Mouse (Mus musculus) neural tube, embryonic 11.5 days (tissue): ENCODE results near the gene Sell. TPM values are rescaled to one million over a fixed set of nuclear protein-coding genes. Genes with fewer than 3 reads are reported as not detected.

Experiments
- ATAC-seq: fragments of 200-750 bp; cut with Nextera tagmentation; 2 replicates; pipeline ENCODE4 v1.8.0; 2017; ENCODE audit warnings: moderate number of reproducible peaks, mild to moderate bottlenecking, moderate TSS enrichment, moderate library complexity; ENCODE audit not compliant: insufficient read depth, low FRiP score, low TSS enrichment
- DNase-seq: peaks from one replicate; pipeline ENCODE4 v3.0.0-alpha.2; 2015; ENCODE audit warnings: low spot score
- H3K27ac ChIP-seq: fragments of 300-500 bp; sonication (generic); 2 replicates; pipeline ENCODE4 v1.5.1; 2014; ENCODE audit warnings: low read depth, mild to moderate bottlenecking, low read length
- H3K27me3 ChIP-seq: fragments of 300-500 bp; sonication (generic); 2 replicates; pipeline ENCODE4 v1.6.1; 2014; ENCODE audit warnings: mild to moderate bottlenecking, low read length, mixed read lengths; ENCODE audit not compliant: control insufficient read depth, insufficient read depth
- H3K36me3 ChIP-seq: fragments of 300-500 bp; sonication (generic); 2 replicates; pipeline ENCODE4 v1.6.1; 2014; ENCODE audit warnings: mild to moderate bottlenecking, low read length, moderate library complexity, mixed read lengths; ENCODE audit not compliant: control insufficient read depth, insufficient read depth
- H3K4me1 ChIP-seq: fragments of 300-500 bp; sonication (generic); 2 replicates; pipeline ENCODE4 v1.6.1; 2014; ENCODE audit warnings: low read length, mixed read lengths; ENCODE audit not compliant: control insufficient read depth, insufficient read depth
- H3K4me2 ChIP-seq: fragments of 300-500 bp; sonication (generic); 2 replicates; pipeline ENCODE4 v1.6.1; 2014; ENCODE audit warnings: low read depth, mild to moderate bottlenecking, moderate library complexity
- H3K4me3 ChIP-seq: fragments of 300-500 bp; sonication (generic); 2 replicates; pipeline ENCODE4 v1.5.1; 2014; ENCODE audit warnings: low read depth, low read length
- H3K9ac ChIP-seq: fragments of 300-500 bp; sonication (generic); 2 replicates; pipeline ENCODE4 v1.6.1; 2014; ENCODE audit warnings: mild to moderate bottlenecking, low read length
- H3K9me3 ChIP-seq: fragments of 300-500 bp; sonication (generic); 2 replicates; pipeline ENCODE4 v1.6.1; 2016; ENCODE audit warnings: low read length; ENCODE audit not compliant: control insufficient read depth
- WGBS: fragments of 180-500 bp; shearing (Covaris S2); extraction: QIAGEN DNeasy Blood & Tissue Kit; methylation state at CpG from one replicate; pipeline ENCODE4 v1.1.7; 2014; 5-methylcytosine and 5-hydroxymethylcytosine counted together
- polyA plus RNA-seq: library from polyadenylated mRNA; unstranded; fragments of >200 nt; fragmentation: Nextera tagmentation; extraction: Ambion mirVana; gene quantifications from 2 replicates; pipeline ENCODE4 v1.2.1, GENCODE M21; 2014

Gene Sell
- polyA plus RNA-seq, 1 experiment from 2014 or later: not detected

GRCm38 (mm10) chr1:164043549-164043948 is 18.2 kb upstream of the Sell start:
- Histone ChIP-seq H3K36me3 (no peaks in the 10 kb centered on the region), H3K9ac (no peak overlapping the region), H3K27ac (no peak overlapping the region), H3K9me3 (no peaks in the 10 kb centered on the region), H3K27me3 (no peaks in the 10 kb centered on the region), H3K4me1 (no peaks in the 10 kb centered on the region), H3K4me2 (no peak overlapping the region), H3K4me3 (no peak overlapping the region)
- DNase-seq (no peak), ATAC-seq (no peak)
- 87% methylated on average over 3 of the region's 3 CpGs for WGBS

DNA sequence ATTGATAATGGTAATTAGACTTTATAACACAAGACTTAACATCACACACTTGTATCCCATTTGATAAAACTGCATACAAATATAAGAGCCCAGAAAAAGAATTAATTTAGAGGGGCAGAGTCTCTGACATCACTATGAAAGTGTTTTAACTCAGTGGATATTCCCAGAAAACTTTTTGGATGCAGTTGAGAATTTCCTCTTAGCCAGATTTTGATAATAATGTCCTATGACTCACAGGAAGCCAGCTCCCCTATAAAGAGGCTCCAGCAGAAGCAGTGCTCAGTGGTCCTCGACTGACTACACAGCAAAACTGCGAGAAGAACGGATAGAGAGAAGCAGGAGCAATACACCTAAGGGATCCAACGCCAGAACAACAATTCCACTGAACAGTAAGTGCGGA is 13.8 kb upstream of the Sell start, which contains the start of gene Sele:
Gene Sele (plus strand): TSS at position 301 of the 400 bp plus-strand sequence.
- H3K27ac ChIP-seq: no peak within 1 kb of the TSS
- H3K27me3 ChIP-seq: no peaks in the 10 kb centered on the region
- H3K9me3 ChIP-seq: no peaks in the 10 kb centered on the region
- 79% methylated on average over 5 of the region's 5 CpGs for WGBS
- no peak within 1 kb of the TSS for H3K4me2 ChIP-seq
- DNase-seq: no peak
- no peaks in the 10 kb centered on the region for H3K4me1 ChIP-seq
- no peaks in the 10 kb centered on the region for H3K36me3 ChIP-seq
- H3K4me3 ChIP-seq: no peak within 1 kb of the TSS
- no peak within 1 kb of the TSS for H3K9ac ChIP-seq
- no peak for ATAC-seq

DNA sequence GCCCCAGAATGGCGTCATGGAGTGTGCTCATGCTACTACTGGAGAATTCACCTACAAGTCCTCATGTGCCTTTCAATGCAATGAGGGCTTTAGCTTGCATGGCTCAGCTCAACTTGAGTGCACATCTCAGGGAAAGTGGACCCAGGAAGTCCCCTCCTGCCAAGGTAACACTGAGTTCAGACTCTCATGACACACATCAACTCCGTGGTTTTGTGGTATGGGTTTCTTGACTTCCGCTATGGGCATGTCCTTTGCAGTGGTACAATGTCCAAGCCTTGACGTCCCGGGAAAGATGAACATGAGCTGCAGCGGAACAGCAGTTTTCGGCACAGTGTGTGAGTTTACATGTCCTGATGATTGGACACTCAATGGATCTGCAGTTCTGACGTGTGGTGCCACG is 8.2 kb upstream of the Sell start:
- WGBS: 92% methylated on average over 9 of the region's 9 CpGs
- H3K36me3 ChIP-seq: no peaks in the 10 kb centered on the region
- H3K4me1 ChIP-seq: no peaks in the 10 kb centered on the region
- H3K27ac ChIP-seq: no peak overlapping the region
- ATAC-seq (no peak), DNase-seq (no peak)
- H3K9me3 ChIP-seq: no peaks in the 10 kb centered on the region
- no peak overlapping the region for H3K9ac ChIP-seq
- no peak overlapping the region for H3K4me2 ChIP-seq
- no peak overlapping the region for H3K4me3 ChIP-seq
- H3K27me3 ChIP-seq: no peaks in the 10 kb centered on the region

GRCm38 (mm10) chr1:164054800-164055199 is 7.0 kb upstream of the Sell start:
- no peaks in the 10 kb centered on the region for H3K36me3 ChIP-seq
- 39% methylated on average over 2 of the region's 2 CpGs for WGBS
- ATAC-seq (no peak), DNase-seq (no peak)
- H3K4me1 ChIP-seq: no peaks in the 10 kb centered on the region
- H3K4me3 ChIP-seq: no peak overlapping the region
- no peak overlapping the region for H3K9ac ChIP-seq
- no peaks in the 10 kb centered on the region for H3K27me3 ChIP-seq
- no peak overlapping the region for H3K4me2 ChIP-seq
- H3K27ac ChIP-seq: no peak overlapping the region
- no peaks in the 10 kb centered on the region for H3K9me3 ChIP-seq

DNA sequence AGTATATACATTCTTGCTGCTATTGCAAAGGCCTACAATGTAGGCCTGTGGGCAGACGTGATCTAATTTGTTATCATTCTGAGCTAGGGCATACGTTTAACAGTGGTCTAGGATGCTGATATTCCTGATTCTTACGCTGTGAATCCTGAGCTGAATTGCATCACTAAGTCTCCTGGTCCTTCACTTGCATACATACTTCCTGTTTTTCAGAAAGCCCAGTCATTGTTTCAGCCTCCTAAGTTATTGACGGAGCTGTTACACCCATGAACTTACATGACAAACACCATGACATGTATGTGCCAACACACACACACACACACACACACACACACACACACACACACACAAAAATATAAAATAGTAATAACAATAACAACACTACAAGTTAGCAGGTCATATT is 1.7 kb upstream of the Sell start:
- H3K36me3 ChIP-seq: no peaks in the 10 kb centered on the region
- 93% methylated on average over 4 of the region's 4 CpGs for WGBS
- ATAC-seq (no peak), DNase-seq (no peak)
- no peaks in the 10 kb centered on the region for H3K9me3 ChIP-seq
- H3K27me3 ChIP-seq: no peaks in the 10 kb centered on the region
- no peak overlapping the region for H3K4me2 ChIP-seq
- H3K4me1 ChIP-seq: no peaks in the 10 kb centered on the region
- H3K9ac ChIP-seq: no peak overlapping the region
- no peak overlapping the region for H3K4me3 ChIP-seq
- H3K27ac ChIP-seq: no peak overlapping the region

GRCm38 (mm10) chr1:164061278-164061677 is 504 bp upstream of the Sell start:
- Histone ChIP-seq H3K4me2 (no peak overlapping the region), H3K9me3 (no peaks in the 10 kb centered on the region), H3K9ac (no peak overlapping the region), H3K4me1 (no peaks in the 10 kb centered on the region), H3K27ac (no peak overlapping the region), H3K36me3 (no peaks in the 10 kb centered on the region), H3K27me3 (no peaks in the 10 kb centered on the region), H3K4me3 (no peak overlapping the region)
- DNase-seq: no peak
- no peak for ATAC-seq
- 55% methylated on average over 4 of the region's 4 CpGs for WGBS

- H3K4me2 ChIP-seq: no peak overlapping the region
- no peak for DNase-seq
- no peak overlapping the region for H3K27ac ChIP-seq
- H3K36me3 ChIP-seq: no peaks in the 10 kb centered on the region
- 71% methylated on average over 2 of the region's 2 CpGs for WGBS
- H3K9me3 ChIP-seq: no peaks in the 10 kb centered on the region
- no peaks in the 10 kb centered on the region for H3K27me3 ChIP-seq
- no peak overlapping the region for H3K9ac ChIP-seq
- no peaks in the 10 kb centered on the region for H3K4me1 ChIP-seq
- no peak for ATAC-seq
- H3K4me3 ChIP-seq: no peak overlapping the region
Measured at GRCm38 (mm10) chr1:164062856-164063255, 1.1 kb downstream of the Sell start.

DNA sequence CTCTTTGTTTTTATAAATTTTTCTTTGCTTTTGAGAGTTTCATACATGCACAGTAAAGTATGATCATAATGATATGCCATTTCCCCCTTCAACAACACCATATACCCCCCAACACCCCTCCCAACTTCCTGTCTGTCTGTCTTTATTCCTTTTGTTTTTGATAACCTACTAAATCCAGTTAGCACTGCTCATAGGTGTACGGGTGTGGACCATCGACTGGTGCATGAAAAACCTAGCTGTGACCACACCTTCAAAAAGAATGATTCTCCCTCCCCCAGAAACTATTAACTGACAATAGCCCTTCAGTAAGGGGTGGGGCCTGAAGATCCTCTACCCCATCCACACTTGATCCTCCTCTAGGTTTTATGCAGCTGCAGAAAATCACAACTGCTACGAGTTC is 2.0 kb downstream of the Sell start:
- Histone ChIP-seq H3K4me3 (no peak overlapping the region), H3K27ac (no peak overlapping the region), H3K9me3 (no peaks in the 10 kb centered on the region), H3K4me2 (no peak overlapping the region), H3K4me1 (no peaks in the 10 kb centered on the region), H3K27me3 (no peaks in the 10 kb centered on the region), H3K36me3 (no peaks in the 10 kb centered on the region), H3K9ac (no peak overlapping the region)
- DNase-seq (no peak), ATAC-seq (no peak)
- 72% methylated on average over 3 of the region's 3 CpGs for WGBS

- no peak overlapping the region for H3K9ac ChIP-seq
- no peak overlapping the region for H3K4me2 ChIP-seq
- H3K9me3 ChIP-seq: no peaks in the 10 kb centered on the region
- H3K27me3 ChIP-seq: no peaks in the 10 kb centered on the region
- H3K27ac ChIP-seq: no peak overlapping the region
- ATAC-seq: no peak
- no peaks in the 10 kb centered on the region for H3K36me3 ChIP-seq
- DNase-seq: no peak
- H3K4me1 ChIP-seq: no peaks in the 10 kb centered on the region
- H3K4me3 ChIP-seq: no peak overlapping the region
Measured at GRCm38 (mm10) chr1:164069261-164069660, 7.5 kb downstream of the Sell start.
